Mouse (Mus musculus) ES-E14 (cell line): ENCODE measurements at regions not wholly inside any gene's neighbourhood (a gene's known extent, or its start where the extent isn't known, plus 50 kb on each side); places are given as distances from the start of the nearest gene placed in this dataset.
A peak's percentile ranks its signal among the peaks of the same experiment; 100 is the strongest.

ENCODE experiments used
- DNase-seq: peaks from one replicate; pipeline ENCODE4 v3.0.0-alpha.2; 2013; ENCODE audit warnings: low read depth, low spot score
- H3K27ac ChIP-seq: 2 replicates; pipeline ENCODE4 v1.5.1; 2012; ENCODE audit warnings: low read depth, mild to moderate bottlenecking, low read length, moderate library complexity, mixed read lengths; ENCODE audit not compliant: poor library complexity, insufficient read depth, severe bottlenecking
- H3K36me3 ChIP-seq: 2 replicates; pipeline ENCODE4 v1.6.1; 2012; ENCODE audit warnings: mild to moderate bottlenecking, low read length, moderate library complexity, mixed read lengths; ENCODE audit not compliant: control insufficient read depth, poor library complexity, insufficient read depth, severe bottlenecking
- H3K4me1 ChIP-seq, 2 experiments: fragments of 150-350 bp in 1 of 2; sonication (generic) in 1 of 2; 2 replicates each; pipeline ENCODE4 v1.6.1; 2012; ENCODE audit warnings: low read length in 2 of 2, mild to moderate bottlenecking in 1 of 2, mixed read lengths in 1 of 2; ENCODE audit not compliant: control insufficient read depth in 2 of 2, insufficient read depth in 2 of 2, poor library complexity in 1 of 2
- H3K4me3 ChIP-seq, 2 experiments: fragments of 150-350 bp in 1 of 2; sonication (generic) in 1 of 2; 2 replicates each; pipeline ENCODE4 v1.5.1; 2012; ENCODE audit warnings: low read length in 2 of 2, low read depth in 1 of 2, mild to moderate bottlenecking in 1 of 2, mixed read lengths in 1 of 2; ENCODE audit not compliant: insufficient read depth in 1 of 2, poor library complexity in 1 of 2, severe bottlenecking in 1 of 2
- H3K9ac ChIP-seq: 2 replicates; pipeline ENCODE4 v1.6.1; 2012; ENCODE audit warnings: low read depth, mild to moderate bottlenecking, low read length, mixed read lengths; ENCODE audit not compliant: poor library complexity, insufficient read depth, severe bottlenecking
- H3K9me3 ChIP-seq: fragments of 150-350 bp; sonication (generic); 2 replicates; pipeline ENCODE4 v1.6.1; 2012; ENCODE audit warnings: low read depth, mild to moderate bottlenecking, low read length; ENCODE audit not compliant: control insufficient read depth, insufficient read depth
- CHD2 ChIP-seq: IDR thresholded peaks from 2 replicates; pipeline ENCODE4 v1.6.1; 2014; ENCODE audit warnings: mild to moderate bottlenecking, low read depth, low read length, inconsistent platforms
- HCFC1 ChIP-seq: IDR thresholded peaks from 2 replicates; pipeline ENCODE4 v1.6.1; 2012; ENCODE audit warnings: low read length, inconsistent platforms, borderline replicate concordance; ENCODE audit not compliant: insufficient read depth
- MAFK ChIP-seq: IDR thresholded peaks from 2 replicates; pipeline ENCODE4 v1.6.1; 2014; ENCODE audit warnings: mild to moderate bottlenecking, low read depth, low read length, inconsistent platforms; ENCODE audit not compliant: insufficient read depth
- ZC3H11A ChIP-seq: IDR thresholded peaks from 2 replicates; pipeline ENCODE4 v1.6.1; 2012; ENCODE audit warnings: low read depth, mild to moderate bottlenecking, inconsistent platforms, low read length, borderline replicate concordance
- ZNF384 ChIP-seq: IDR thresholded peaks from 2 replicates; pipeline ENCODE4 v1.6.1; 2012; ENCODE audit warnings: low read depth, low read length, inconsistent platforms
- in situ Hi-C, 2 experiments: fragments of 600-800 bp; cut with MboI; formaldehyde crosslinking; loops; one replicate each; pipeline ENCODE4 v1.15.1; 2025; ENCODE audit warnings: low sequenced_read_pairs in 2 of 2, inconsistent platforms in 1 of 2; ENCODE audit not compliant: unreplicated experiment in 2 of 2

DNA sequence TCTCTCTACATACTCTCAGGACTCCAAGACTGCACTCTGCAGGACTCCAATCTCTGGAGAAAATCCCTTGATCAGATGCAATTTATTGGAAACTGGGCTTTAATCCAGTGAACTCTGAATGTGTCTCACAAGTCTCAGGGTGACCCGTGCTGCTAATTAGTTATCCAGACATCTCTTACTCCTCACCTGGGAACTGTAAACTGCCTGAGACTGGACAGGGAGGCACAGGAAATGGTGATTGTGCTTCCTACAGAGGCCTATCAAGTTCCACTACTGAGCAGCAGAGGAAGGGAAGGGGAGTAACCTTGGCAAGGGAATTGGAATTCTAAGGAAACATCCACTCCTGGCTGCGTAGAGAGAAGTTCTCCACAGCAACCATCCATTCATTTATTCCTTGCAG is 228.0 kb upstream of the Sgcd start:
- H3K27ac ChIP-seq = no peak overlapping the region
- H3K9me3 ChIP-seq = no peaks in the 10 kb centered on the region
- H3K9ac ChIP-seq = no peak overlapping the region
- TF ChIP-seq ZNF384 (no peak), MAFK (no peak), CHD2 (no peak), HCFC1 (no peak), ZC3H11A (no peak)
- DNase-seq = no peak
- no peaks in the 10 kb centered on the region for H3K4me1 ChIP-seq
- no peaks in the 10 kb centered on the region for H3K36me3 ChIP-seq
- in situ Hi-C loops = no loop called here
- no peak overlapping the region for H3K4me3 ChIP-seq

DNA sequence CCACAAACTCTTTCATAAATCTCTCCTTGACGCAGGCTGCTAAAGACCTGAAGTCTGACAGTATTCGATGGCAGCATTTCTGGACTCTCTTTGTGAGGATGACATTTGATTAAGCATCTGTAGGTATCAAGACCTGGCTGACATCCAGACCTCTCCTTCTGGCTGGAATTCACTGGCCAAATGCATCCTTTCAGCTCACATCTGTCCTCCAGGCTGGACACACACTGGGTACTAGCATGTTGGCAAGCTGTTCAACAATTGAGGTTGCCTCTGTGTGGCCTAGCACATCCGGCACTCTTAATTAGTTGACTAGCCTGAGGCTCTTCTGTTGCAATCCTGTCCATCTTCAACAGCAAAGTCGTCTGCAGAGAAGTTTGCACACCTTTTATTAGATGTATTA is 197.8 kb upstream of the Sgcd start:
- H3K4me1 ChIP-seq = no peaks in the 10 kb centered on the region
- H3K9me3 ChIP-seq = no peaks in the 10 kb centered on the region
- H3K27ac ChIP-seq = no peak overlapping the region
- DNase-seq = no peak
- H3K4me3 ChIP-seq = no peak overlapping the region
- no peaks in the 10 kb centered on the region for H3K36me3 ChIP-seq
- in situ Hi-C loops = no loop called here
- TF ChIP-seq ZNF384 (no peak), ZC3H11A (no peak), CHD2 (no peak), HCFC1 (no peak), MAFK (no peak)
- no peak overlapping the region for H3K9ac ChIP-seq

DNA sequence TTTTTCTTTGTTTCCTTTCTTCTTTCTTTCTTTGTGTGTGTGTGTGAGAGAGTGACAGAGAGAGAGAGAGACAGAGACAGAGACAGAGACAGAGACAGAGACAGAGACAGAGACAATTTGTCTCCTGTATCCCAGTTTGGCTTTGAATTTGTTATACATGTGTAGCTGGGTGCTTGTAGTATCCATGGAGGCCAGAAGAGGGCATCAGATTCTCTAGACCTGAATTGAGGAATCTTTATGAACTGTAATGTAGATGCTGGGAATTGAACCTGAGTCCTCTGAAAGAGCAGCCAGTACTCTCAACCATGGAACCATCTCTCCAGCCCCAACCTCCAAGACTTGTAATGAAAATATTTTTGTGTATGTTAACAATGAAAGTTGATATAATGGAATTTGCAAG is 190.2 kb upstream of the Sgcd start:
- H3K4me3 ChIP-seq = no peak overlapping the region
- in situ Hi-C loops = no loop called here
- peak; percentile 35 for DNase-seq

DNA sequence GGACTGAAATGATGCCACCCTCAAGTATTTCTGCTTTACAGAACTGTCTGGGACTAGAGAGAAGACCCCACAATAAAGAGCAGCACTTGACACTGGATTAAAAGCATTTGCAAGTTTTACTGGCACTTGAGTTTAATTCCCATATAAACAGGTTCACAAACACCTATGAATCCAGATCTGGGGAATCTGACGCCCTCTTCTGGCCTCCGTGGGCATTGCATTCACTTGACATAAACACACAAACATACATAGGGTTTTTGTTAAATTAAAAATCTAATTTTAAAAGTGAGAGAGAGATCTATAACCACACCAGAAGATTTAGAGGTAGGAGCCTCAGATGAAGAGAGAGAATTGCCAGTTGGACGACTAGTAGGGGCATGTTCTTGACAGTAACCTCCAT is 189.4 kb upstream of the Sgcd start:
- DNase-seq = peak; percentile 20
- no peaks in the 10 kb centered on the region for H3K9me3 ChIP-seq
- no peaks in the 10 kb centered on the region for H3K4me1 ChIP-seq
- no peak overlapping the region for H3K4me3 ChIP-seq
- in situ Hi-C loops = no loop called here
- H3K27ac ChIP-seq = no peak overlapping the region
- H3K36me3 ChIP-seq = no peaks in the 10 kb centered on the region
- TF ChIP-seq ZNF384 = no peak
- TF ChIP-seq MAFK = no peak
- TF ChIP-seq ZC3H11A = peak; percentile 10; the same call in 1 of the 2 replicates
- no peak for TF ChIP-seq HCFC1
- no peak for TF ChIP-seq CHD2
- H3K9ac ChIP-seq = no peak overlapping the region

More for the DNA sequence above, 190.2 kb upstream of the Sgcd start:
- no peak overlapping the region for H3K27ac ChIP-seq
- TF ChIP-seq ZNF384 (no peak), CHD2 (no peak), HCFC1 (no peak), ZC3H11A (no peak), MAFK (no peak)
- no peaks in the 10 kb centered on the region for H3K9me3 ChIP-seq
- H3K9ac ChIP-seq = no peak overlapping the region
- H3K36me3 ChIP-seq = no peaks in the 10 kb centered on the region
- no peaks in the 10 kb centered on the region for H3K4me1 ChIP-seq

DNA sequence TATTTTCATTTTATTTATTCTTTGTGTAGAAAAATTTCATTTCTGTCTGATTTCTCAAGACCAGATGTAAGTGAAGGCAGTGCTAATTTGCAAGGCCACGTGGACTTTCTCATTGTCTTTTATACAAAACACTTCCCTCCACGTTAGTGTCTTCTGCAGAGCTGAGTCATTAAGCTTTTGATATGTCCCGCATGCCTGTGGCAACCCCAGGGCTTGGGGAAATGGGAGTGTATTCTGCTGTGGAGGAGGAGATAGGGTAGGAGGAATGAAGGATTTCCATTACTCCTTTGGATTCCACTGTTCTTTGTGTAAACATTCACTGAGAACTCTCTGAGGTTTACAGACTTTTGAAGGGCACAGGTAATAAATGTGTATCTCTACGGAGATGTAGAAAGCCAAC is 187.7 kb upstream of the Sgcd start:
- DNase-seq = no peak
- no peaks in the 10 kb centered on the region for H3K36me3 ChIP-seq
- H3K4me1 ChIP-seq = no peaks in the 10 kb centered on the region
- H3K4me3 ChIP-seq = no peak overlapping the region
- no peak overlapping the region for H3K27ac ChIP-seq
- TF ChIP-seq HCFC1 (no peak), CHD2 (no peak), ZC3H11A (no peak), MAFK (no peak), ZNF384 (no peak)
- H3K9me3 ChIP-seq = no peaks in the 10 kb centered on the region
- in situ Hi-C loops = no loop called here
- H3K9ac ChIP-seq = no peak overlapping the region
